Mouse (Mus musculus) intestine, postnatal 0 days (tissue): ENCODE data around the gene Nrbf2. TPM values are rescaled to one million over a fixed set of nuclear protein-coding genes. Genes with fewer than 3 reads are reported as not detected.

ENCODE experiments used
- ATAC-seq: fragments of 200-750 bp; cut with Nextera tagmentation; 2 replicates; pipeline ENCODE4 v1.8.0; 2017; ENCODE audit warnings: mild to moderate bottlenecking, moderate TSS enrichment, moderate library complexity
- H3K27ac ChIP-seq: fragments of 300-500 bp; sonication (generic); 2 replicates; pipeline ENCODE4 v1.5.1; 2014; ENCODE audit warnings: mild to moderate bottlenecking, low read depth, low read length, moderate library complexity
- H3K27me3 ChIP-seq: fragments of 300-500 bp; sonication (generic); replicated peaks from 2 replicates; pipeline ENCODE4 v1.6.1; 2014; ENCODE audit warnings: low read length, mixed read lengths; ENCODE audit not compliant: control insufficient read depth, insufficient read depth
- H3K36me3 ChIP-seq: fragments of 300-500 bp; sonication (generic); 2 replicates; pipeline ENCODE4 v1.6.1; 2014; ENCODE audit warnings: mild to moderate bottlenecking, moderate library complexity; ENCODE audit not compliant: control insufficient read depth, insufficient read depth
- H3K4me1 ChIP-seq: fragments of 300-500 bp; sonication (generic); replicated peaks from 2 replicates; pipeline ENCODE4 v1.6.1; 2014; ENCODE audit warnings: antibody characterized with exemption, low read length, mixed read lengths; ENCODE audit not compliant: control insufficient read depth, insufficient read depth
- H3K4me2 ChIP-seq: fragments of 300-500 bp; sonication (generic); replicated peaks from 2 replicates; pipeline ENCODE4 v1.6.1; 2014; ENCODE audit warnings: low read depth, mild to moderate bottlenecking, moderate library complexity
- H3K4me3 ChIP-seq: fragments of 300-500 bp; sonication (generic); 2 replicates; pipeline ENCODE4 v1.5.1; 2014; ENCODE audit warnings: low read depth, low read length
- H3K9ac ChIP-seq: fragments of 300-500 bp; sonication (generic); 2 replicates; pipeline ENCODE4 v1.6.1; 2014; ENCODE audit warnings: mild to moderate bottlenecking, low read depth, low read length
- H3K9me3 ChIP-seq: fragments of 300-500 bp; sonication (generic); 2 replicates; pipeline ENCODE4 v1.6.1; 2016; ENCODE audit warnings: mixed run types; ENCODE audit not compliant: control insufficient read depth
- CTCF ChIP-seq: sonication (generic); IDR thresholded peaks from 2 replicates; pipeline ENCODE4 v1.5.1; 2016; ENCODE audit warnings: low read depth, mild to moderate bottlenecking, control low read depth, antibody characterized with exemption, moderate library complexity
- WGBS: fragments of 180-500 bp; shearing (Covaris S2); extraction: QIAGEN DNeasy Blood & Tissue Kit; methylation state at CpG from one replicate; pipeline ENCODE4 v1.1.7; 2014; 5-methylcytosine and 5-hydroxymethylcytosine counted together
- polyA plus RNA-seq: library from polyadenylated mRNA; unstranded; fragments of >200 nt; fragmentation: Nextera tagmentation; extraction: Ambion mirVana; gene quantifications from 2 replicates; pipeline ENCODE4 v1.2.1, GENCODE M21; 2015

The Nrbf2 gene
- polyA plus RNA-seq, 1 experiment from 2014 or later: 31.7 TPM

DNA sequence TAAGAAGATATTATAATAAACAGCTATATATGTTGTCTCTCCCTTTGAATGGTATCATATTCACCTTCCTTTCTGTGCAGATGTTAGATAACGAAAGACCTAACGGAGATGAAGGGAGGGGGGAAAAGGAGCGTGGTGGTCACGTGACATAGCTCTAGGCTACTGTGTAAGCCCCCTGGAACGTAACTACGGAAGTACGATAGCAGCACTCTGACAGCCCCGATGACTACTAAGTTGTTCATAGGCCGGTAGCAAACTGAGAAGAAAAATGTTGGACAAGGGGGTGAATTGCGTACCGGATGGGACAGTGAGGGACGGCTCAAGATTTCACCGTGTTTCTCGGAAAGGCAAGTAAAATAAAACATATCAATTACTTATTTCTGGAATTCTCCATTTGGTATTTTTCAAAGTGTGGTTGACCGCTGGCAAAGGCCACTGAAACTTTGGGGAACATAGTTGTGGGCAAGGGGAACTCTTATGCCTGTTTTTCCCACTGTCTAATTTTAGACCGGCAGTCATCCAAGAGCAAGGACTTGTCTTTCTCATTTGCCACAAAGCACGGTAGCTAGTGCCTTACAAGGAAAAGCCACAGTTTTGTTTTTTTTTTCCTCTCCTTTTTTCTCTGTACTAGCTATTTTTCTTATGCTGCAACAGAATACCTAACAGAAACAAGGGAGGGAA lies 12.2 kb upstream of the Nrbf2 start:
- H3K9me3 ChIP-seq: no peaks in the 10 kb centered on the region
- no peak for ATAC-seq
- H3K4me3 ChIP-seq: no peak overlapping the region
- no peak overlapping the region for H3K9ac ChIP-seq
- TF ChIP-seq CTCF: no peak
- no peak overlapping the region for H3K27ac ChIP-seq
- no peaks in the 10 kb centered on the region for H3K4me1 ChIP-seq
- H3K27me3 ChIP-seq: no peaks in the 10 kb centered on the region
- H3K4me2 ChIP-seq: no peak overlapping the region
- WGBS: 88% methylated on average over 17 of the region's 17 CpGs
- no peaks in the 10 kb centered on the region for H3K36me3 ChIP-seq

DNA sequence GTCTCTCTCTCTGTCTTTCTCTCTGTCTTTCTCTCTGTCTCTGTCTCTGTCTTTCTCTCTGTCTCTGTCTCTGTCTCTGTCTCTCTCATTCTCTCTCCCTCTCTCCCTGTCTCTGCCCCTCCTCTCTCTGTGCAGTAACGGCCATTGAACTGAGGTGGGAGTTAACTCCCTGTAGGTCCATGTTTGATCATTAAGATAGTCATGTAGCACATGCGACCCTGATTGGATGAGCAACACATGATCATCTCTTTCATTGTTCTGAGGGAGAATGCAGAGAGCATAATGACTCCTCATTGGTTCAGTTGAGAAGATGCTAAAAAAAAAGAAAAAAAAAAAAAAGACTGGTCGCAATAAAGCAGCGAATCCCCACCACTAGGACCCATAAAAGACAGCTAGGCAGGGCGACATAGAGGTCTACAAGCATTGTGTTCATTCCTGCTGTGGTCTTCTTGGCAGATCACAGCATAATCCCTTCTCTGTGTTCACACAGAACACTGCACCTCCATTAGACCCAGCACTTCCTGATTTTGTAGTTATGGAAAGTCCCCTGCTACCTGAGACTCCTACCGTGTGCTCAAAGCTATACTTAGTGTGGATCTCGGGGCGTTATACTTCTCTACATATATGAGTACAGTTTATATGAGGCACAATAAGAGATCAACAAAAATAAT lies 11.5 kb upstream of the Nrbf2 start:
- no peaks in the 10 kb centered on the region for H3K27me3 ChIP-seq
- no peak for TF ChIP-seq CTCF
- H3K9me3 ChIP-seq: no peaks in the 10 kb centered on the region
- H3K4me2 ChIP-seq: no peak overlapping the region
- H3K36me3 ChIP-seq: no peaks in the 10 kb centered on the region
- no peaks in the 10 kb centered on the region for H3K4me1 ChIP-seq
- H3K9ac ChIP-seq: no peak overlapping the region
- 84% methylated on average over 8 of the region's 8 CpGs for WGBS
- no peak for ATAC-seq
- H3K27ac ChIP-seq: no peak overlapping the region
- no peak overlapping the region for H3K4me3 ChIP-seq

DNA sequence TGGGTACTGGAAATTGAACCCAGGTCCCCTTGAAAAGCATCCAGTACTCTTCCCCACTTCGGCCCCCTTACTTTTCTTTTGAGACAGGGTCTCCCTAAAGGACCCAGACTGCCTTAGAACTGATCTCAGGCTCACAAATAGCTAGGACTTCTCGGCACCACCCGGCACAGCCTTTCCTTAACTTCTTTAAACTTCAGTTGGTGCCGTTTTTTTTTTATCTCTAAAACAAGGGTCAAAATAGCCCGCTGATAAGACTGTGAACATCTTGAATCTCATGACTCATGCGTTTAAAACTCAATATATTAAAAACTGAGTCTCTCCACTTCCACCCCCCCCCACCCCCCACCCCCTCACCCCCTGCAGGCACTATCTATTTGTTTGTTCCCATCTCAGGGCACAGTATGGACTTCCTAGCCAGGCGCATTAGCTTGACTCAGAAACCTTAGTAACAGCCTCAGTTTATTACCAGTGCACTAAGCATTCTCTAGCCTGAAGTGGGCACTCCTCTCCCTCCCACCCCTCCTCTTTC lies 10.9 kb upstream of the Nrbf2 start:
- Histone ChIP-seq H3K9me3 (no peaks in the 10 kb centered on the region), H3K9ac (no peak overlapping the region), H3K4me2 (no peak overlapping the region), H3K36me3 (no peaks in the 10 kb centered on the region), H3K4me3 (no peak overlapping the region), H3K4me1 (no peaks in the 10 kb centered on the region), H3K27me3 (no peaks in the 10 kb centered on the region), H3K27ac (no peak overlapping the region)
- no peak for ATAC-seq
- 66% methylated on average over 7 of the region's 7 CpGs for WGBS
- no peak for TF ChIP-seq CTCF

DNA sequence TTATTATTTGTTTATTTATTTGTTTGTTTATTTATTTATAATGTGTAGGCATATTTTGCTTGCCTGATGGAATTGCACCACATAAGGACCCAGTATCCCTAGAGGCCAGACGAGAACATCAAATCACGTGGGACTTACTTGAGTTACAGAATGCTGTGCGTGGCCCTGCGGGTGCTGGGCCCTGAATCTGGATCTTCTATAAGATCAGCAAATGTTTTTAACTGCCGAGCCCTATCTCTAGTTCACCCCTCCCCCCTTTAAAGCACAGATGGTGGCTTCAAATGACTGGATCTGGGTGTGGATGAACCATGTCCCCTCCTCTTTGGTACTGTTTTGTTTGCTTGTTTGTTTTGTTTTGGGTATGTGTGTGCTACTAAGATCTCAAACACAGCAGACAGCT lies 10.2 kb upstream of the Nrbf2 start:
- H3K9ac ChIP-seq: no peak overlapping the region
- no peak overlapping the region for H3K4me2 ChIP-seq
- no peak overlapping the region for H3K4me3 ChIP-seq
- no peaks in the 10 kb centered on the region for H3K27me3 ChIP-seq
- H3K9me3 ChIP-seq: no peaks in the 10 kb centered on the region
- WGBS: 68% methylated on average over 5 of the region's 5 CpGs
- no peak overlapping the region for H3K27ac ChIP-seq
- no peak for TF ChIP-seq CTCF
- H3K36me3 ChIP-seq: no peaks in the 10 kb centered on the region
- no peaks in the 10 kb centered on the region for H3K4me1 ChIP-seq
- no peak for ATAC-seq

DNA sequence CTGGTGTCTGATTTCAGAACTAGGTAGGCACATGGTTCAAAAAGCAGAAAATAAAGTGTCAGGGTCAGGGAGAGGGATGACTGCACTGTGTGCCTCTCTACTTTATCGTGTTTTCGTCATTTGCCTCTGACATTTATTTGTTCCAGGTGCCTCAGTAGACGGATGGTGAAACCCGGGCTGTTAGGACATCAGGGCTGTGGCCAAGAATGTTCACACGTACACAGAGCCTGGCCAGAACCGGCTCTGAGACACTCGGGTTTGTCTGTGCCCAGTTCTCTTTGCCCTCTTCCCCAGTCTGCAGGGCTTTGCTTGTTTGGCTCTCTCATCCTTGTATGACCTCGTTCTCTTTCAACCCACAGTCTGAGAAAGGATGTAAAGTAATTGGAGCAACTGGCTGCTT lies 6.0 kb upstream of the Nrbf2 start:
- 46% methylated on average over 8 of the region's 8 CpGs for WGBS
- no peak overlapping the region for H3K4me3 ChIP-seq
- no peak overlapping the region for H3K9ac ChIP-seq
- no peak overlapping the region; the same call in 1 of the 2 replicates for H3K27ac ChIP-seq
- no peak for TF ChIP-seq CTCF
- H3K36me3 ChIP-seq: no peaks in the 10 kb centered on the region
- ATAC-seq: no peak
- no peaks in the 10 kb centered on the region for H3K9me3 ChIP-seq
- H3K4me2 ChIP-seq: no peak overlapping the region
- no peaks in the 10 kb centered on the region for H3K27me3 ChIP-seq
- H3K4me1 ChIP-seq: no peaks in the 10 kb centered on the region

GRCm38 (mm10) chr10:67290622-67291021 lies 5.5 kb upstream of the Nrbf2 start:
- Histone ChIP-seq H3K4me3 (no peak overlapping the region), H3K27me3 (no peaks in the 10 kb centered on the region), H3K4me1 (no peaks in the 10 kb centered on the region), H3K9me3 (no peaks in the 10 kb centered on the region), H3K9ac (no peak overlapping the region), H3K36me3 (no peaks in the 10 kb centered on the region), H3K27ac (no peak overlapping the region; the same call in 1 of the 2 replicates), H3K4me2 (no peak overlapping the region)
- 64% methylated on average over 4 of the region's 4 CpGs for WGBS
- ATAC-seq: no peak
- TF ChIP-seq CTCF: no peak
